Mouse (Mus musculus): ENCODE measurements around the gene Gjb5. TPM values are rescaled to one million over a fixed set of nuclear protein-coding genes. Genes with fewer than 3 reads are reported as not detected.

The Gjb5 gene
- polyA plus RNA-seq, 1 experiment: not detected

GRCm38 (mm10) chr4:127330181-127331100 lies 27.5 kb downstream of the Gjb5 start, which contains the start of gene Gjb3:
TSS of gene Gjb3 (minus strand) at chr4:127330844.
- H3K4me3 ChIP-seq (ENCODE audit: insufficient read depth, low read length): peak within 1 kb of the TSS; percentile 12; the same call in 1 of the 2 replicates
- no peak within 1 kb of the TSS for H3K27ac ChIP-seq (ENCODE audit: insufficient read depth, low read length)
- TF ChIP-seq CTCF (IDR thresholded peaks at IDR 0.05; ENCODE audit: extremely low read depth, insufficient read depth, low read length): no peak
- TF ChIP-seq POLR2A (IDR thresholded peaks at IDR 0.05; ENCODE audit: extremely low read depth, insufficient read depth, low read length): no peak
- H3K4me1 ChIP-seq (ENCODE audit: control insufficient read depth, insufficient read depth, low read length): no peaks in the 10 kb centered on the region

GRCm38 (mm10) chr4:127329751-127330150 lies 28.2 kb downstream of the Gjb5 start:
- H3K27ac ChIP-seq (ENCODE audit: insufficient read depth, low read length): no peak overlapping the region
- no peak overlapping the region for H3K4me3 ChIP-seq (ENCODE audit: insufficient read depth, low read length)
- no peaks in the 10 kb centered on the region for H3K4me1 ChIP-seq (ENCODE audit: control insufficient read depth, insufficient read depth, low read length)
- TF ChIP-seq CTCF (IDR thresholded peaks at IDR 0.05; ENCODE audit: extremely low read depth, insufficient read depth, low read length): no peak
- no peak for TF ChIP-seq POLR2A (IDR thresholded peaks at IDR 0.05; ENCODE audit: extremely low read depth, insufficient read depth, low read length)

- no peaks in the 10 kb centered on the region for H3K4me1 ChIP-seq (ENCODE audit: control insufficient read depth, insufficient read depth, low read length)
- no peak overlapping the region for H3K4me3 ChIP-seq (ENCODE audit: insufficient read depth, low read length)
- no peak overlapping the region for H3K27ac ChIP-seq (ENCODE audit: insufficient read depth, low read length)
- no peak for TF ChIP-seq POLR2A (IDR thresholded peaks at IDR 0.05; ENCODE audit: extremely low read depth, insufficient read depth, low read length)
- no peak for TF ChIP-seq CTCF (IDR thresholded peaks at IDR 0.05; ENCODE audit: extremely low read depth, insufficient read depth, low read length)
Measured at GRCm38 (mm10) chr4:127329046-127329445, 28.9 kb downstream of the Gjb5 start.

- Histone ChIP-seq H3K27ac (ENCODE audit: insufficient read depth, low read length) (no peak overlapping the region), H3K4me1 (ENCODE audit: control insufficient read depth, insufficient read depth, low read length) (no peaks in the 10 kb centered on the region), H3K4me3 (ENCODE audit: insufficient read depth, low read length) (no peak overlapping the region)
- TF ChIP-seq CTCF (IDR thresholded peaks at IDR 0.05; ENCODE audit: extremely low read depth, insufficient read depth, low read length): no peak
- TF ChIP-seq POLR2A (IDR thresholded peaks at IDR 0.05; ENCODE audit: extremely low read depth, insufficient read depth, low read length): no peak
Measured at GRCm38 (mm10) chr4:127328378-127328777, 29.6 kb downstream of the Gjb5 start.

GRCm38 (mm10) chr4:127327749-127328148 lies 30.2 kb downstream of the Gjb5 start:
- TF ChIP-seq CTCF (IDR thresholded peaks at IDR 0.05; ENCODE audit: extremely low read depth, insufficient read depth, low read length): no peak
- no peak for TF ChIP-seq POLR2A (IDR thresholded peaks at IDR 0.05; ENCODE audit: extremely low read depth, insufficient read depth, low read length)
- H3K27ac ChIP-seq (ENCODE audit: insufficient read depth, low read length): no peak overlapping the region

GRCm38 (mm10) chr4:127327258-127327657 lies 30.7 kb downstream of the Gjb5 start:
- no peak for TF ChIP-seq POLR2A (IDR thresholded peaks at IDR 0.05; ENCODE audit: extremely low read depth, insufficient read depth, low read length)
- Histone ChIP-seq H3K4me1 (ENCODE audit: control insufficient read depth, insufficient read depth, low read length) (no peaks in the 10 kb centered on the region), H3K27ac (ENCODE audit: insufficient read depth, low read length) (no peak overlapping the region), H3K4me3 (ENCODE audit: insufficient read depth, low read length) (no peak overlapping the region)

More at GRCm38 (mm10) chr4:127327749-127328148, 30.2 kb downstream of the Gjb5 start:
- H3K4me1 ChIP-seq (ENCODE audit: control insufficient read depth, insufficient read depth, low read length): no peaks in the 10 kb centered on the region
- H3K4me3 ChIP-seq (ENCODE audit: insufficient read depth, low read length): no peak overlapping the region

- H3K4me3 ChIP-seq (ENCODE audit: insufficient read depth, low read length): no peak overlapping the region
- no peaks in the 10 kb centered on the region for H3K4me1 ChIP-seq (ENCODE audit: control insufficient read depth, insufficient read depth, low read length)
- no peak overlapping the region for H3K27ac ChIP-seq (ENCODE audit: insufficient read depth, low read length)
- TF ChIP-seq CTCF (IDR thresholded peaks at IDR 0.05; ENCODE audit: extremely low read depth, insufficient read depth, low read length) (no peak), POLR2A (IDR thresholded peaks at IDR 0.05; ENCODE audit: extremely low read depth, insufficient read depth, low read length) (no peak)
Measured at GRCm38 (mm10) chr4:127325276-127325675, 32.7 kb downstream of the Gjb5 start.

- H3K27ac ChIP-seq (ENCODE audit: insufficient read depth, low read length): no peak overlapping the region
- H3K4me1 ChIP-seq (ENCODE audit: control insufficient read depth, insufficient read depth, low read length): no peaks in the 10 kb centered on the region
- no peak overlapping the region for H3K4me3 ChIP-seq (ENCODE audit: insufficient read depth, low read length)
- TF ChIP-seq CTCF (IDR thresholded peaks at IDR 0.05; ENCODE audit: extremely low read depth, insufficient read depth, low read length): peak; percentile 83
- no peak for TF ChIP-seq POLR2A (IDR thresholded peaks at IDR 0.05; ENCODE audit: extremely low read depth, insufficient read depth, low read length)
Measured at GRCm38 (mm10) chr4:127324759-127325158, 33.2 kb downstream of the Gjb5 start.

- Histone ChIP-seq H3K27ac (ENCODE audit: insufficient read depth, low read length) (no peak overlapping the region), H3K4me1 (ENCODE audit: control insufficient read depth, insufficient read depth, low read length) (no peaks in the 10 kb centered on the region), H3K4me3 (ENCODE audit: insufficient read depth, low read length) (no peak overlapping the region)
- TF ChIP-seq POLR2A (IDR thresholded peaks at IDR 0.05; ENCODE audit: extremely low read depth, insufficient read depth, low read length) (no peak), CTCF (IDR thresholded peaks at IDR 0.05; ENCODE audit: extremely low read depth, insufficient read depth, low read length) (no peak)
Measured at GRCm38 (mm10) chr4:127324296-127324695, 33.7 kb downstream of the Gjb5 start.

- Histone ChIP-seq H3K4me3 (ENCODE audit: insufficient read depth, low read length) (no peak overlapping the region), H3K4me1 (ENCODE audit: control insufficient read depth, insufficient read depth, low read length) (no peaks in the 10 kb centered on the region), H3K27ac (ENCODE audit: insufficient read depth, low read length) (no peak overlapping the region)
- TF ChIP-seq POLR2A (IDR thresholded peaks at IDR 0.05; ENCODE audit: extremely low read depth, insufficient read depth, low read length) (no peak), CTCF (IDR thresholded peaks at IDR 0.05; ENCODE audit: extremely low read depth, insufficient read depth, low read length) (no peak)
Measured at GRCm38 (mm10) chr4:127323651-127324050, 34.3 kb downstream of the Gjb5 start.

Data from cortical plate, adult 2 months (tissue).